Mouse (Mus musculus): ENCODE measurements around the gene Wwox. TPM values are rescaled to one million over a fixed set of nuclear protein-coding genes. Genes with fewer than 3 reads are reported as not detected.

Gene Wwox
- polyA plus RNA-seq, 1 experiment from 2014 or later, result 16.0 TPM

- no peak overlapping the region for H3K27ac ChIP-seq
- H3K36me3 ChIP-seq, result no peaks in the 10 kb centered on the region
- no peak for ATAC-seq (replicated peaks; ENCODE audit: low FRiP score)
- H3K4me2 ChIP-seq, result no peak overlapping the region
- H3K9me3 ChIP-seq (replicated peaks), result no peaks in the 10 kb centered on the region
- no peaks in the 10 kb centered on the region for H3K27me3 ChIP-seq
- H3K4me1 ChIP-seq, result peaks cover 8% of the 10 kb centered on the region; the same call in 1 of the 2 replicates
- 80% methylated on average over 2 of the region's 2 CpGs for WGBS
- no peak overlapping the region for H3K9ac ChIP-seq
- no peak overlapping the region for H3K4me3 ChIP-seq (replicated peaks)
These were observed 836.8 kb downstream of the Wwox start for GRCm38 (mm10) chr8:115276281-115276680.

GRCm38 (mm10) chr8:115278291-115278690, 838.8 kb downstream of the Wwox start:
- 0 out of 2 replicates have a peak, but pooled peaks cover 4% of the 10 kb centered on the region for H3K4me1 ChIP-seq
- WGBS, result 86% methylated on average over 5 of the region's 5 CpGs
- no peak overlapping the region for H3K4me2 ChIP-seq
- no peak overlapping the region for H3K9ac ChIP-seq
- H3K9me3 ChIP-seq (replicated peaks), result no peaks in the 10 kb centered on the region
- ATAC-seq (replicated peaks; ENCODE audit: low FRiP score), result no peak
- H3K27me3 ChIP-seq, result no peaks in the 10 kb centered on the region
- H3K27ac ChIP-seq, result no peak overlapping the region
- H3K36me3 ChIP-seq, result no peaks in the 10 kb centered on the region
- H3K4me3 ChIP-seq (replicated peaks), result no peak overlapping the region

- H3K27ac ChIP-seq, result no peak overlapping the region
- H3K4me1 ChIP-seq, result no peaks in the 10 kb centered on the region
- no peak for ATAC-seq (replicated peaks; ENCODE audit: low FRiP score)
- H3K4me3 ChIP-seq (replicated peaks), result no peak overlapping the region
- WGBS, result 17% methylated on average over 8 of the region's 8 CpGs
- no peak overlapping the region for H3K4me2 ChIP-seq
- no peaks in the 10 kb centered on the region for H3K36me3 ChIP-seq
- no peaks in the 10 kb centered on the region for H3K27me3 ChIP-seq
- no peak overlapping the region for H3K9ac ChIP-seq
- H3K9me3 ChIP-seq (replicated peaks), result 0 out of 2 replicates have a peak, but pooled peaks cover 3% of the 10 kb centered on the region
These were observed 850.8 kb downstream of the Wwox start for GRCm38 (mm10) chr8:115290224-115290623.

- Histone ChIP-seq H3K9ac (no peak overlapping the region), H3K9me3 (replicated peaks) (0 out of 2 replicates have a peak, but pooled peaks cover 3% of the 10 kb centered on the region), H3K27me3 (no peaks in the 10 kb centered on the region), H3K4me3 (replicated peaks) (no peak overlapping the region), H3K36me3 (no peaks in the 10 kb centered on the region), H3K27ac (no peak overlapping the region), H3K4me1 (0 out of 2 replicates have a peak, but pooled peaks cover 2% of the 10 kb centered on the region), H3K4me2 (no peak overlapping the region)
- WGBS, result 20% methylated on average over 9 of the region's 9 CpGs
- no peak for ATAC-seq (replicated peaks; ENCODE audit: low FRiP score)
These were observed 857.3 kb downstream of the Wwox start for GRCm38 (mm10) chr8:115296760-115297159.

GRCm38 (mm10) chr8:115302484-115302883, 863.0 kb downstream of the Wwox start:
- no peaks in the 10 kb centered on the region for H3K27me3 ChIP-seq
- no peak overlapping the region for H3K27ac ChIP-seq
- no peak overlapping the region for H3K4me3 ChIP-seq (replicated peaks)
- no peak overlapping the region for H3K9ac ChIP-seq
- H3K4me2 ChIP-seq, result no peak overlapping the region
- ATAC-seq (replicated peaks; ENCODE audit: low FRiP score), result no peak
- 67% methylated on average over 7 of the region's 7 CpGs for WGBS
- H3K4me1 ChIP-seq, result 0 out of 2 replicates have a peak, but pooled peaks cover 4% of the 10 kb centered on the region
- no peaks in the 10 kb centered on the region for H3K36me3 ChIP-seq
- no peaks in the 10 kb centered on the region for H3K9me3 ChIP-seq (replicated peaks)

- Histone ChIP-seq H3K4me1 (0 out of 2 replicates have a peak, but pooled peaks cover 6% of the 10 kb centered on the region), H3K4me3 (replicated peaks) (no peak overlapping the region), H3K36me3 (no peaks in the 10 kb centered on the region), H3K27ac (no peak overlapping the region), H3K27me3 (no peaks in the 10 kb centered on the region), H3K9me3 (replicated peaks) (no peaks in the 10 kb centered on the region), H3K9ac (no peak overlapping the region), H3K4me2 (no peak overlapping the region)
- 34% methylated on average over 4 of the region's 4 CpGs for WGBS
- ATAC-seq (replicated peaks; ENCODE audit: low FRiP score), result no peak
These were observed 868.0 kb downstream of the Wwox start for GRCm38 (mm10) chr8:115307412-115307811.

- 0 out of 2 replicates have a peak, but pooled peaks cover 6% of the 10 kb centered on the region for H3K4me1 ChIP-seq
- H3K36me3 ChIP-seq, result no peaks in the 10 kb centered on the region
- no peak overlapping the region for H3K27ac ChIP-seq
- H3K9ac ChIP-seq, result no peak overlapping the region
- H3K4me3 ChIP-seq (replicated peaks), result no peak overlapping the region
- H3K4me2 ChIP-seq, result no peak overlapping the region
- WGBS, result 84% methylated on average over 6 of the region's 6 CpGs
- ATAC-seq (replicated peaks; ENCODE audit: low FRiP score), result no peak
- H3K27me3 ChIP-seq, result no peaks in the 10 kb centered on the region
- H3K9me3 ChIP-seq (replicated peaks), result no peaks in the 10 kb centered on the region
These were observed 871.5 kb downstream of the Wwox start for GRCm38 (mm10) chr8:115311003-115311402.

GRCm38 (mm10) chr8:115312371-115312770, 872.9 kb downstream of the Wwox start:
- Histone ChIP-seq H3K4me1 (0 out of 2 replicates have a peak, but pooled peaks cover 3% of the 10 kb centered on the region), H3K9me3 (replicated peaks) (no peaks in the 10 kb centered on the region), H3K36me3 (no peaks in the 10 kb centered on the region), H3K27ac (no peak overlapping the region), H3K4me3 (replicated peaks) (no peak overlapping the region), H3K4me2 (no peak overlapping the region), H3K27me3 (no peaks in the 10 kb centered on the region), H3K9ac (no peak overlapping the region)
- WGBS, result 71% methylated on average over 2 of the region's 2 CpGs
- no peak for ATAC-seq (replicated peaks; ENCODE audit: low FRiP score)

GRCm38 (mm10) chr8:115322501-115322900, 883.0 kb downstream of the Wwox start:
- WGBS, result 78% methylated on average over 5 of the region's 5 CpGs
- H3K9me3 ChIP-seq (replicated peaks), result no peaks in the 10 kb centered on the region
- ATAC-seq (replicated peaks; ENCODE audit: low FRiP score), result no peak

GRCm38 (mm10) chr8:115330671-115331070, 891.2 kb downstream of the Wwox start:
- Histone ChIP-seq H3K4me1 (no peaks in the 10 kb centered on the region), H3K27me3 (no peaks in the 10 kb centered on the region), H3K27ac (no peak overlapping the region), H3K9me3 (replicated peaks) (no peaks in the 10 kb centered on the region), H3K36me3 (no peaks in the 10 kb centered on the region), H3K9ac (no peak overlapping the region), H3K4me2 (no peak overlapping the region), H3K4me3 (replicated peaks) (no peak overlapping the region)
- WGBS, result 75% methylated on average over 11 of the region's 11 CpGs
- no peak for ATAC-seq (replicated peaks; ENCODE audit: low FRiP score)

More at GRCm38 (mm10) chr8:115322501-115322900, 883.0 kb downstream of the Wwox start:
- no peak overlapping the region for H3K9ac ChIP-seq
- no peak overlapping the region for H3K4me2 ChIP-seq
- H3K27me3 ChIP-seq, result no peaks in the 10 kb centered on the region
- H3K27ac ChIP-seq, result no peak overlapping the region
- H3K4me3 ChIP-seq (replicated peaks), result no peak overlapping the region
- H3K36me3 ChIP-seq, result no peaks in the 10 kb centered on the region
- no peaks in the 10 kb centered on the region for H3K4me1 ChIP-seq

GRCm38 (mm10) chr8:115333972-115334371, 894.5 kb downstream of the Wwox start:
- no peaks in the 10 kb centered on the region for H3K9me3 ChIP-seq (replicated peaks)
- no peak overlapping the region for H3K9ac ChIP-seq
- H3K27me3 ChIP-seq, result no peaks in the 10 kb centered on the region
- H3K36me3 ChIP-seq, result no peaks in the 10 kb centered on the region
- H3K4me3 ChIP-seq (replicated peaks), result no peak overlapping the region
- ATAC-seq (replicated peaks; ENCODE audit: low FRiP score), result no peak
- WGBS, result 84% methylated on average over 3 of the region's 3 CpGs
- no peak overlapping the region for H3K27ac ChIP-seq
- no peak overlapping the region for H3K4me2 ChIP-seq
- H3K4me1 ChIP-seq, result no peaks in the 10 kb centered on the region

GRCm38 (mm10) chr8:115336361-115336760, 896.9 kb downstream of the Wwox start:
- no peaks in the 10 kb centered on the region for H3K4me1 ChIP-seq
- no peaks in the 10 kb centered on the region for H3K9me3 ChIP-seq (replicated peaks)
- ATAC-seq (replicated peaks; ENCODE audit: low FRiP score), result no peak
- H3K9ac ChIP-seq, result no peak overlapping the region
- 78% methylated on average over 1 of the region's 1 CpGs for WGBS
- H3K4me3 ChIP-seq (replicated peaks), result no peak overlapping the region
- H3K36me3 ChIP-seq, result no peaks in the 10 kb centered on the region
- no peak overlapping the region for H3K27ac ChIP-seq
- no peak overlapping the region for H3K4me2 ChIP-seq
- no peaks in the 10 kb centered on the region for H3K27me3 ChIP-seq

GRCm38 (mm10) chr8:115348704-115349103, 909.2 kb downstream of the Wwox start:
- H3K36me3 ChIP-seq, result no peaks in the 10 kb centered on the region
- 87% methylated on average over 6 of the region's 6 CpGs for WGBS
- no peak overlapping the region for H3K27ac ChIP-seq
- no peak for ATAC-seq (replicated peaks; ENCODE audit: low FRiP score)
- H3K27me3 ChIP-seq, result no peaks in the 10 kb centered on the region
- H3K4me1 ChIP-seq, result no peaks in the 10 kb centered on the region
- H3K9ac ChIP-seq, result no peak overlapping the region
- no peak overlapping the region for H3K4me3 ChIP-seq (replicated peaks)
- no peaks in the 10 kb centered on the region for H3K9me3 ChIP-seq (replicated peaks)
- no peak overlapping the region for H3K4me2 ChIP-seq
